22 mouse cellular contexts compared by ENCODE assay signal in genomic region chr17:18715501-18715900, GRCm38 (mm10).
"Had no signal": no experiment of that assay in that cellular context is flagged by ENCODE, and none has a peak within 500 bp of the region (broad histone marks: within the 10 kb centered on the region; RNA-seq: fewer than 3 reads in every experiment).

No protein-coding gene starts in this region.

- H3K9ac ChIP-seq: kidney, embryonic 15.5 days; limb, embryonic 13.5 days; liver, embryonic 12.5 days; liver, embryonic 15.5 days; lung, embryonic 15.5 days; midbrain, embryonic 13.5 days; neural tube, embryonic 13.5 days had no signal

- H3K9me3 ChIP-seq: liver, embryonic 15.5 days had no signal

- H3K27ac ChIP-seq: kidney, embryonic 15.5 days; limb, embryonic 13.5 days; liver, embryonic 12.5 days; liver, embryonic 15.5 days; lung, embryonic 15.5 days; midbrain, embryonic 10.5 days; midbrain, embryonic 13.5 days; neural tube, embryonic 13.5 days had no signal

- H3K4me1 ChIP-seq: kidney, embryonic 15.5 days; limb, embryonic 13.5 days; liver, embryonic 12.5 days; liver, embryonic 15.5 days; lung, embryonic 15.5 days; megakaryocyte, embryonic 14.5 days; midbrain, embryonic 10.5 days; midbrain, embryonic 13.5 days; neural tube, embryonic 13.5 days had no signal

- H3K4me3 ChIP-seq: kidney, embryonic 15.5 days; limb, embryonic 13.5 days; liver, embryonic 12.5 days; liver, embryonic 15.5 days; lung, embryonic 15.5 days; megakaryocyte, embryonic 14.5 days; midbrain, embryonic 10.5 days; midbrain, embryonic 13.5 days; myocyte; neural tube, embryonic 13.5 days had no signal

- ATAC-seq: liver, embryonic 12.5 days; midbrain, embryonic 13.5 days; midbrain, embryonic 16.5 days had no signal

- H3K36me3 ChIP-seq: kidney, embryonic 15.5 days; limb, embryonic 13.5 days; liver, embryonic 12.5 days; liver, embryonic 15.5 days; lung, embryonic 15.5 days; midbrain, embryonic 10.5 days; midbrain, embryonic 13.5 days; neural tube, embryonic 13.5 days had no signal

- H3K27me3 ChIP-seq: kidney, embryonic 15.5 days; limb, embryonic 13.5 days; liver, embryonic 12.5 days; liver, embryonic 15.5 days; lung, embryonic 15.5 days; megakaryocyte, embryonic 14.5 days; midbrain, embryonic 13.5 days; neural tube, embryonic 13.5 days had no signal

- DNase-seq: kidney, adult 11 months; kidney, adult 8-10 months; kidney, postnatal 14 days; kidney, postnatal 4 days; left cerebral cortex, postnatal 4 days; liver; lung, adult 18-20 months; lung, postnatal 10 days; lung, postnatal 36 days; retina, postnatal 1 day; right cerebral cortex, postnatal 25 days had no signal

- H3K4me2 ChIP-seq: kidney, embryonic 15.5 days; limb, embryonic 13.5 days; liver, embryonic 12.5 days; liver, embryonic 15.5 days; lung, embryonic 15.5 days; midbrain, embryonic 13.5 days; neural tube, embryonic 13.5 days had no signal
